Mouse (Mus musculus) macrophage (primary cell): ENCODE results near the gene Nav2. TPM values are rescaled to one million over a fixed set of nuclear protein-coding genes. Genes with fewer than 3 reads are reported as not detected.

ENCODE experiments used
- H3K27ac ChIP-seq: fragments of 350-480 bp; formaldehyde crosslinking; 2 replicates; pipeline ENCODE4 v1.9.0; 2021
- H3K36me3 ChIP-seq: fragments of 350-480 bp; formaldehyde crosslinking; 2 replicates; pipeline ENCODE4 v1.9.0; 2021; ENCODE audit errors: inconsistent target
- H3K4me3 ChIP-seq: fragments of 350-480 bp; formaldehyde crosslinking; 2 replicates; pipeline ENCODE4 v1.9.0; 2021; ENCODE audit errors: inconsistent target
- H3K79me2 ChIP-seq: fragments of 350-480 bp; formaldehyde crosslinking; 2 replicates; pipeline ENCODE4 v1.9.0; 2021; ENCODE audit errors: inconsistent target
- WGBS: methylation state at CpG from one replicate; pipeline ENCODE4 v1.1.7; 2026; ENCODE audit warnings: inconsistent platforms; ENCODE audit not compliant: missing documents; 5-methylcytosine and 5-hydroxymethylcytosine counted together
- polyA plus RNA-seq: library from polyadenylated mRNA; stranded (reverse); fragments of 250-400 nt; gene quantifications from 3 replicates; pipeline ENCODE4 v1.2.4, GENCODE M21; 2018; ENCODE audit warnings: inconsistent platforms

Nav2 gene
- polyA plus RNA-seq, 1 experiment from 2014 or later, result 19.2 TPM

DNA sequence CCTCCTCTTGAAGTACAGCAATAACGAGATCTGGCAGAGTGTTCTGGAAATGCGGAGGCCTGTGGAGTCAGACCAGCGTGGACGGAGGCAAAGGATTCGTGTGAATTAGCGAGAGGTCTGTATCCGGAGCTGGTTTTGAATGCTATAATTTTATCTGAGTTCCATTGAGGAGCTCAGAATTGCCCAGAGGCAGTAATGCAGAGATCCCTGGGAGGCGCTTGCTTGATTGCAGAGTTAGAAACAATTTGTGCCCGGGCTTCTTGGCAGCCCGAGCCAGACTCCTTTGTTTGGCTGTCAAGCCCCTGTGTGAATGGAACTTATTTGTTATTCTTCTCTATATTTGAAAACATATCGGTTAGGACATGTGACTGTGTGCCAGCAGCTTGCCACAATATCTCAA lies 255.3 kb downstream of the Nav2 start:
- 83% methylated on average over 11 of the region's 11 CpGs for WGBS
- Histone ChIP-seq H3K36me3 (no peaks in the 10 kb centered on the region), H3K79me2 (no peaks in the 10 kb centered on the region), H3K4me3 (no peak overlapping the region), H3K27ac (no peak overlapping the region)

DNA sequence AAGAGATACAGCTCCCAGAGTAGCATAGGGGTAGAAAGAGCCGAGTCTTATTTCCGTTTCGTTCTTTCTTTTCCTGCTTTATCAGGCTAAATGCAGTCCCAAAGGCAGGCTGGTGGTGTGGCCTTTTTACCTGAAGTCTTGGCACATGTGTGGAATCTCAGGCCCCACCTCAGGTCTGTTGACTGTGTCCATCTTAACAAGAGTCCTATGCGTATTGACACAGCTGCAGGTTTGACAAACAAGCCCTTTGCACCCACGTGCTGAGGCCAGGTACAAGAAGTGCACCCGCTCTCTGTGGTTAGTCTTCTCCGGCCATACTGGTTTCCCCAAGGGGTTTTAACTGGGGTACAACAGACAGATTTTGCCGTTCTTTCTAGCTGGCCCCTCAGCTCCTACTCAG lies 256.4 kb downstream of the Nav2 start:
- Histone ChIP-seq H3K4me3 (no peak overlapping the region), H3K36me3 (no peaks in the 10 kb centered on the region), H3K27ac (no peak overlapping the region), H3K79me2 (no peaks in the 10 kb centered on the region)
- 93% methylated on average over 8 of the region's 8 CpGs for WGBS

DNA sequence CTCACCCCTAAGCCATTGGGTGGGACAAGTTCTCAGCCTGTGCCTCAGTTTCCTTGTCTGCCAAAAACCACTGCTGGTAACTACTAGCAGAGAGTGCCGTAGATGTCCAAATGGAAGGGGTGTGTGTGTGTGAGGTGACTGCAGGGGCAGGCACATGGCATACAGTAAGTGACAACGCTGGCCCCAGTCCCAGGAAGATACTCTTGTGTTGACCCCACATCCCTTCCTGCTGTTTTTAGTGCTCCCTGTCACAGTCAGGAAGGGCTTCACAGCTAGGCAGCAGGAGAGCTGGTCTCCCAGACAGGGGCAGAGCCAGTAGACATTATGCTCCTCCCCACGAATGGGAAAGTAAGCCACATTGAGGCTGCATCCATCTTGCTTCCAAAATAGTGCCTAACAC lies 264.4 kb downstream of the Nav2 start:
- 60% methylated on average over 3 of the region's 3 CpGs for WGBS
- Histone ChIP-seq H3K36me3 (no peaks in the 10 kb centered on the region), H3K4me3 (no peak overlapping the region), H3K79me2 (no peaks in the 10 kb centered on the region), H3K27ac (no peak overlapping the region)

DNA sequence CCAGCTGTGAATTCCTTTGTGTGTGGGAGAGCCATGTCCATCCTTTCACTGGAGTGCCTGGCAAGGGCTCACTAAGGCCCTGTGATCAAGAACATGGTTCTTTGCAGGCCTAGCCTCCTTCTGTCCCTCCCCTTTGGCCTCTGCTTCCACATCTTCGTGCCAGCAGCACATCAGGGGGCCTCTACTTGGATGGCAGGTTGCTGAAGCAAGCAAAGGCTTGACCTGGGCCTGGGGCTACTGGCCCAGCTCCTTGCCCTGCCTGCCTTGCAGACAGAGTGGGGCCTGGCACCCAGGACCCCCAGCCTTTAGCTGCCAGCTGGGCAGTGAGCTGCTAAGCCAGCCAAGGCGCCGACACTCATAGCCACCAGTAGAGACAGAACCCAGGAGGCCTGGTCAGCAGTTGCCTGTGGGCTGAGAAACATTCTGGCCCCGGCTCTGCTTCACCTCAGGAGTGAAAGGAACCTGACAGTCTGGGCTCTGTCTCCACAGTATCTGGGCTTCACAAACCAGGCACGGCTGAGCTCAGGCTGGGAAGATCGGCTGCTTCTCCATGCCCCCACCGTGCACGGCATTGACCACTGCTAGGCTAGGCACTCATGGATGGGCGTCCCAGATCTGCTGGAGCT lies 267.4 kb downstream of the Nav2 start:
- 94% methylated on average over 9 of the region's 9 CpGs for WGBS
- Histone ChIP-seq H3K27ac (no peak overlapping the region), H3K36me3 (no peaks in the 10 kb centered on the region), H3K79me2 (no peaks in the 10 kb centered on the region), H3K4me3 (no peak overlapping the region)

DNA sequence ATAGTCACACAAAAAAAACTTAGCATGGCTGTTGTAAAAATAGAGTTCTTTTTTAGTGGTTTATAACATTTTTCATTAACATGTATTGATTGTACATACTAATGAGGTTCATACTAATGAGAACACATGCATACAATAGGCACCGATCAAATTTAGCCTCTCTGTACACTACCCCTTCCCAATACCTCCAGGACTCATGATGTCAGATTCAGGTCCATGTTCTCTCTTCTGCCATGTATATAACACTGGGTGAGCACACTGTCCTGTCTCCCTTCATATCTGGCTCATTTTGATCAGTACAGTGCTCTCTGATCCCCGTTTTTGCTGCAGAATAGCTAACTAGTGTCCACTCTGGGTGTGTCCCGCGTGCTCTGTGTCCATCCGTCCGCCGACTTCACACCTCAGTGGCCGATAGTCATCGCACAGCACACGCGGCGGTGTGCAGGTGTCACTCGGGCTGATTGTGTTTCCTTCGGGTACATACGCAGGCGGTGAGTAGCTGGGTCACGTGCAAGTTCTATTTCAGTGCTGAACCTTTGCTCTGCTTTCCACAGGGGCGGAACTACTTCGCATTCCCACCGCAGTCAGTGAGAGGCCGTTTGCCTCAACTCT lies 268.2 kb downstream of the Nav2 start:
- Histone ChIP-seq H3K36me3 (no peaks in the 10 kb centered on the region), H3K4me3 (no peak overlapping the region), H3K27ac (no peak overlapping the region), H3K79me2 (no peaks in the 10 kb centered on the region)
- 91% methylated on average over 21 of the region's 21 CpGs for WGBS

DNA sequence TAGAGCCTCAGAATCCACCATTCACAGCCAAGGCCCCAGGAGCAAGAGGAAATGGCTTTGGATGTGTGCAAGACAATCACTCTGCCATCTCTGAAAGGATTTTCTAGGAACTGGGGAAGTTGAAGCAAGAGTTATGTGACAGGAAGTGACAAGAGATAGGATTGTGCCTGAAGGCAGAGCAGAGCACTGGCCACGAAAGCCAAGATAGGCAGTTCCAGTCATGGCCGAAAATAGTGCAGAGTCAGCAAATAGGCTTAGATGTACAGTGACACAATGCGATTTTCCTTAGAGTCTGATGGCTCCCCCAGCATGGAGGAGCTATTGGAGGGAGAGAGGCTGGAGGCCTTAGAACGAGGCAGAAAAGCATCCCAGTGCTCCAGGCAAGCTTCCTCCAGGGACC lies 269.7 kb downstream of the Nav2 start:
- Histone ChIP-seq H3K36me3 (no peaks in the 10 kb centered on the region), H3K79me2 (no peaks in the 10 kb centered on the region), H3K27ac (no peak overlapping the region), H3K4me3 (no peak overlapping the region)
- 50% methylated on average over 4 of the region's 4 CpGs for WGBS

DNA sequence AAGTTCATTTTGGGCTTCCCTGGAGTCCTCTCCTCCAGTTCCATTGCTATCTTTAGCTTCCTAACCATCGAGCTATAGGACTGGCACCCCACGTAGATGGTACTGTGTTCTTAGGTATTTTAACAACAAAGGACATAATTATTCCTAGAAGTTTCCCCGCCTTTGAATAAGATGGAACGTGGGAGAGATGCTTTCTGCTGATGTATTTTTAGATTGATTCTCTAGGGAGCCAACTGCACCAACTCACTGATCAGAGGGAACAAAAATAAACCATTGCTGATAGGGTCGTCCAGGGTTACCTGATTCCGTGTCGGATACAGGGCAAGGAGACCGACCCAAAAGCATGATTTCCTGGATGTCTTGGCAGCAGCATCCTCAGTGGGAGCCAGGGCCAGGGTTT lies 272.5 kb downstream of the Nav2 start:
- H3K36me3 ChIP-seq, result no peaks in the 10 kb centered on the region
- H3K79me2 ChIP-seq, result no peaks in the 10 kb centered on the region
- H3K27ac ChIP-seq, result no peak overlapping the region
- no peak overlapping the region for H3K4me3 ChIP-seq
- WGBS, result 94% methylated on average over 8 of the region's 8 CpGs

DNA sequence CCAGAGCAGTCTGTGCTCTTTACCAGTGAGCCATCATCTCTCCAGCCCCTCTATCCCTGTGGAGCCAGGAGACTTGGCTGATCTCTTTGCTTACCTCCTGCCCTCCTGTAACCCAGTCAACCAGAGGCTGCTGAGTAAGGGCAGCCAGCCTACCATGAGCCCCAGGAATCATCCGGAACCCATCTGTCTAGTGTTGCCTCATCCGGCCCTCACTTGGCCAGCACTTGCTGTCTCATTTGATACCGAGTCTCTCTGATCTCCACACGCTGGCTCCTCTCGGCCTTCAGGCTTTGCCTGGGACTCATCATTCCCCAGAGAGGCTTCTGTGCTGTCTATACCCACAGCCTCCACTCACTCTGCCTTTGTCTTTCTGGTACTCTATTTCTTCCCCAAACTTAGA lies 273.9 kb downstream of the Nav2 start:
- no peaks in the 10 kb centered on the region for H3K36me3 ChIP-seq

DNA sequence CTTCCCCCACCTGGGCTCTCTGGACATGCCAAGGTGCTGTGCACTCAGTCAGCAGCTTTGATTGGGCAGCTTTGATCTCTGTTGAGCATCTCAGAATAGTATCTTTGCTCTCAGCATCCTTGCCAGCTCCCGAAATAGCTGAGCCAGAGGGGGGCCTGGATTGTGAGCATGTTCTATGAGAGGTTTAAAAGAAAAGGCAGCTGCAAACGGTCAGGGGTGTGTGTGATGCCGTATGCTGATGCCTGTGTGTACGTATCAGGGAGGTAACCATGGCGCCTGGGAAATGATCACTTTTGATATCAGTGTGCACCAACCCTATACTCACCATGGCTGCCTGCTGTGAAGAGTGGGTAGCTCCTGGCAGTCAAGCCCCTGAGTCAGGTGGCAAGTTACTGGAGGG lies 275.2 kb downstream of the Nav2 start:
- WGBS, result 90% methylated on average over 5 of the region's 5 CpGs
- H3K36me3 ChIP-seq, result no peaks in the 10 kb centered on the region
- no peak overlapping the region for H3K27ac ChIP-seq
- no peaks in the 10 kb centered on the region for H3K79me2 ChIP-seq
- H3K4me3 ChIP-seq, result no peak overlapping the region

More for the DNA sequence above, 273.9 kb downstream of the Nav2 start:
- Histone ChIP-seq H3K4me3 (no peak overlapping the region), H3K79me2 (no peaks in the 10 kb centered on the region), H3K27ac (no peak overlapping the region)
- WGBS, result 93% methylated on average over 5 of the region's 5 CpGs

DNA sequence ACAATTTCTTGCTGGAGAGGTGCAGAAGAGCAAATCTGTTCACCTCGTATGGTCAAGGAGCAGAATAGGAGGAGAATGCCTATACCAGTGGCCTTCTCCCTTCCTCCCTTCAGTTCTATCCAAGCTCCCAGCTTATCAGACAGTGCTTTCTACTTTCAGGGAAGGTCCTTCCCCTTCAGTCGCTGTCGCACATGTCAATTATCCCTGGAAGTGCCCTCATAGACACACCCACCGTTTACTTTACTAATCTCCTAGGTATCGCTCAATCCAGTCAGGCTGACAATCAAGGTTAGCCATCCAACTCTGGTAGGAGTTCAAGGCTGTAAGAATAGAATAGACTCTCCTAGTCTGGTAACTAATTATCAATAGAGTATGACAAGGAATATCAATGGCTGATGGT lies 277.5 kb downstream of the Nav2 start:
- 90% methylated on average over 5 of the region's 5 CpGs for WGBS
- Histone ChIP-seq H3K36me3 (no peaks in the 10 kb centered on the region), H3K4me3 (no peak overlapping the region), H3K27ac (no peak overlapping the region), H3K79me2 (no peaks in the 10 kb centered on the region)

DNA sequence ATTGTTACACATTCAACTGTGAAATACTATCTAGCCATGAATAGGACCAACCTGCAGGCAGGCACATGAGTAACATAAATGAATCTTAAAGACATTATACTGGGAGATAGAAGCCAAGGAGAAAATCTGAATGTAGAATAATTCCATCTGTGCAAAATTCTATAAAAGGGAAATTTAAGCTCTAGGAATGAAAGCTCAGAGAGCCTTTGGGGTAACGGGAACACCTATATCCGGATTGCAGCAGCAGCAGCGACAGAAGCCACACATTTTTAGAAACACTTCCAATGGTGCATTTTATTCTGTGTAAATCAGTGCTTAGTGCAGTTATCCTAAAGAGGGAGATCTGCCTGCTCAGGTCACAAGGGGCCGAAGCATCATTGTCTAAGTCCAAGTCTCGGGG lies 280.8 kb downstream of the Nav2 start:
- Histone ChIP-seq H3K4me3 (no peak overlapping the region), H3K79me2 (no peaks in the 10 kb centered on the region), H3K27ac (no peak overlapping the region), H3K36me3 (no peaks in the 10 kb centered on the region)
- 92% methylated on average over 5 of the region's 5 CpGs for WGBS

DNA sequence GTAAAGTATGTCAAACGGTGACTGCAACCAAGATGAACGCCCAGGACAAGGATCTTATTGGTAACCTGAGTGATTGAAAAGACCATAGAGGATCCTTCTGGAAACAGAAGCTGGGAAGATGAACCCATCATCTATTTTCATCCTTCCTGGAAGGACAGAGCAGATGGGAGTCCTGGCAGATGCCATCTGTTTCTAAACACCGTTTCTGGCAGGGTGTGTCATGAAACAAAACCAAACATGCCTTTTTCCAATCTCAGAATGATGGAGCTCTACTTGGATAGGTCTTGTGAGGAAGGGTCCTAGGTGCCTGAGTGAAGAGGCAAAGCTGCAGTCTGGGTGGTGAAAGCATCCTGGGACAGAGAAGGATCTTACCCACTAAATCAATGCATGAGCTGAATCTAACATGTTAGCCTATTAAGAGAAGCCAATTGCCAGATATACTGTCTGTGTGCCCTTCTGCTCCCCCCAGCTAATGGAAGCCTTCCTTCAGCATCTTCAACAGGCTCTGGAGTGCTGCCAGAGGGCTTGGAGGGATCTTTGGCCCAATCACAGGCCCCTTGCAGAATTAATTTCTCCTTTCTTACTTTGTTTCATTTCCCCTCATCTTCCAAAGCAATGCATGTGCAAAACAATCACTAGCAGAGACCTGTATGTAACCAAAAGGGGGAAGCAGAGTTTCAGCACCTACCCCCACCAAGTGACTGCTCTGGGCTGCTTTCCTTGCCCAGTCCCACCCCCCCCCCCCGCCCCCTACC lies 281.9 kb downstream of the Nav2 start:
- no peaks in the 10 kb centered on the region for H3K79me2 ChIP-seq
- no peak overlapping the region for H3K4me3 ChIP-seq
- 74% methylated on average over 4 of the region's 4 CpGs for WGBS
- no peak overlapping the region for H3K27ac ChIP-seq
- H3K36me3 ChIP-seq, result no peaks in the 10 kb centered on the region

DNA sequence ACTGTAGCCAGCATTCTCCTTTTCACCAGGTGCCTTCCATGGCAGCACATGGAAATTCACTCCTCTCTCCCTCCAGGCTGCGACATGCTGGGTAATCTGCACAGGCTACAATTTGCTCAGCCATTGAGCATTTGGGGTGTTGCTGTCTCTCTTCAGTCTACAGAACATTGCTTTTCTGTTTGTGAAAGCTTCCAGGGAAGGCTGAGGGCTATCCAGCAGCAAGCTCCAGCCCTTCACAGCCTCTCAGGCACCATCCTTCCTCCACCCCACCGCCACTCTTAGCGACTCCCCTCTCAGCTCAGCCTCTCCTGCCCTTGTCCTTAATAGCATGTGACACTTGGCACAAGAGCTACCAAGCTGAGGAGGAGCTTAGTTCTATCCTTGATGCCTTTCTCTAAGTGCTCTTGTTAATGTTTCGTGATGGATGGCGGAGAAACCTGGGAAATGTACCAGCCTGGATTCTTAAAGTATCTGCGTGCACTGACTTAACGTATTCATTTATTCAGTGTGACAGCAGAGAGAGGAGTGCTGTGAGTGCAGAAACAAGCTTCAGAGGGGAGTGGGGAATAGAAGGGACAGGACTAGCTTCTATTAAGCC lies 282.7 kb downstream of the Nav2 start:
- Histone ChIP-seq H3K36me3 (no peaks in the 10 kb centered on the region), H3K4me3 (no peak overlapping the region), H3K79me2 (no peaks in the 10 kb centered on the region), H3K27ac (no peak overlapping the region)
- WGBS, result 72% methylated on average over 7 of the region's 7 CpGs

DNA sequence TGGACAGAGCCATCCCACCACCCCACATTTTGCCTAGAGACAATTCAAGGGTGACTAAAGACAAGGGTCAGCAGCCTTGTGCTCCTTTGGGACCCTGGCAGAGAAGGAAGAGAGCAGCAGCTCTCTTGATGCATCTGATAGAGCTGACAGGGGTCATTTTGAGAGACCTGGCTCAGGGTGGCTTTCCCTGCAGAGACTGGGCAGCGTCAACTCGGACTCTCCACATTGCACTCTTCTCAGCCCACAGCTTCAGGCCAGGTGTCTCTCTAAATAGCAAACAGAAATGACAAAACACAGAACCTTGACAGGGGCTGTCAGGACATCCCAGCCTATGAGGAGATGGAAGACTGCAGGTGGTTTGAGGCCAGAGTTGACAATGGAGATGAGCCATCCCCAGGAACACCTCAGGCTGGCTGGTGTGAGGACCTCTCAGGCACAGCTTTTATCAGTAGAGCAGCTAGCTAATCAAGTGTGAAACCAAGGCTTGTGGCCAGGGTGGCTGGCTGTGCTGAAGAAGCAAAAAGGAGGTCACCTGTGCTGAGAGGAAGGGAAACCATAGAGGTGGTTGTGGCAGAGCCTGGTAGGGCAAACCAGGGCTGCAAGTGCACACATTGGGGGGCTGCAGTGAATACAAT lies 283.7 kb downstream of the Nav2 start:
- Histone ChIP-seq H3K4me3 (no peak overlapping the region), H3K36me3 (no peaks in the 10 kb centered on the region), H3K27ac (no peak overlapping the region), H3K79me2 (no peaks in the 10 kb centered on the region)
- WGBS, result 92% methylated on average over 2 of the region's 2 CpGs

DNA sequence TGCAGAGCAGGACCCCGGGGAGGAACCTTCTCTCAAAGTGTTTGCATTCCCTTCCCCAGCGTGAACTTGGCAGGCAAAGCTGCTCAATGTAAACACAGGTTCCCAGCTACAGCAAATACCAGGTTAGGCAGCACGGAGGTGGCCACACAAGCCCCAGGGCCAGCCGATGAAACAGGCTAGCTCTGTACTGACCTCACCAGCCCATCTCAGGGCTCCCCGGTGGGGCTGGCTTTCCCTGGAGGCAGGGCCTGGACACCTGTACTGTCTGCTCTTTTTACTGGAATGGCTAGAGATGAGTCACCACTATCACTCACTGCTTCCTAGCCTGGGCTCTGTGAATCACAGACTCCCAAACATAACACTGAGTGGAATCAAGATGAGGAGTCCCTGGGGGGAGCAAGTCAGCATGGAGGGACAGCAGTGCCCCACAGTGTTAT lies 287.2 kb downstream of the Nav2 start:
- Histone ChIP-seq H3K27ac (no peak overlapping the region), H3K4me3 (no peak overlapping the region), H3K36me3 (no peaks in the 10 kb centered on the region), H3K79me2 (no peaks in the 10 kb centered on the region)
- 69% methylated on average over 5 of the region's 5 CpGs for WGBS
